8 mouse cellular contexts compared by ENCODE assay signal in the genomic region with DNA sequence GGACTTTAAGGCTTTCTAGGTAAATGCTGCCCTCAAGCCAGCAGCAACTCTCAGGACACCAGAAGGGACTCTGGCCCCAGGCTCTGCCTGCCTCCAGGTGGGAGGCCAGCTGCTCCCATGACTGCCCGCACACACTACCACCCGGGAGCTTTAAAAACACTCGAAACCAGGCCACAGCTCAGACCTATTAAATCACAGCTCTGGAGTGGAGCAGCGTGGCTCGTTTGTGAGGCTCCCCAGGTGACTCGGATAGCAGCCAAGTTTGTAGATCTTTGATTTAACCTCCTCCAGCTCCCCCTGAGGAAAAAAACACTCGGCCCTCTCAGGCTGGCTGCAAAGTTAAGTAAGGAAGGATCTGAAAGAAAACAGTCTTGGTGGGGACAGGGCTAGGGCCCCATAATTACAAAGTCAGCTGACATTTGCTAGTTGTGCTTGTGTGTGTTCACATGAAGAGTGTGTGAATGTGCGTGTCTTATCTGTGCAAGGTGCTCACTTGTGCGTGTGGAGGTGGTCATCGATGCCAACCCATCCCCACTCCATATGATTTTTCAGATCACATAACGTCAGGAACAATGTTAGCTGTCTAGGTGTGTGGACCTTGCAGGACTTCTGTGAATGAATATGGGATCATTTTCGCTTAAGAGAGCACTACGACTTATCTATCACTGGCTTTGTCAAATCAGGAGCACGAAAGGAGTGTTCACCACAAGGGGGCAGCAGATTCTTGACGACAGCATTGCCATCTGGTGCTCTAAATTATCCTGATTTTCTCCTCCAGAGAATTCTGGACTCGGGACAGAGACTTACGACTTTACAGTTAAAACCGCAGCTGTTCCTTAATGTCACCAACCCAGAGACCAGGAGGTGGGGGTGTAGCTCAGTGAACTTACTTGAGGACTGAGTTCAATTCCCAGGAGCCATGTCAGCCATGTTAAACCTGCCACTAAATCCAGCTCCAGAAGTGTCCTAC. TPM values are rescaled to one million over a fixed set of nuclear protein-coding genes. Genes with fewer than 3 reads are reported as not detected.
DNase-seq lines count a peak whose midpoint lies in the region; ATAC-seq and TF ChIP-seq lines count a peak whose summit lies in the region.

No protein-coding gene starts in this region.

- TF ChIP-seq POLR2A in cortical plate, adult 2 months (IDR thresholded peaks at IDR 0.05; ENCODE audit: extremely low read depth, insufficient read depth, low read length) = no peak

- H3K4me3 ChIP-seq in cortical plate, adult 2 months (ENCODE audit: insufficient read depth, low read length) = no peak overlapping the region

- peak; percentile 80 for TF ChIP-seq CTCF in cortical plate, adult 2 months (IDR thresholded peaks at IDR 0.05; ENCODE audit: extremely low read depth, insufficient read depth, low read length)

- H3K27ac ChIP-seq in cortical plate, adult 2 months (ENCODE audit: insufficient read depth, low read length) = no peak overlapping the region

- peak; percentile 31 to 55 for DNase-seq in CD8-positive naive resting alpha-beta T cell, adult 2 months (ENCODE audit: low read depth in 2 of 2, low spot score in 2 of 2)
- DNase-seq in adipocyte (ENCODE audit: low spot score) = peak; percentile 88
- peak; percentile 68 to 84 for DNase-seq in gastrocnemius, postnatal 4 days (ENCODE audit: low spot score in 2 of 2)
- DNase-seq in kidney, postnatal 4 days = peak; percentile 90 to 91
- peak; percentile 62 to 77 for DNase-seq in lung, adult 18-20 months
- peak; percentile 92 to 93 for DNase-seq in right cerebral cortex, adult 2 months (ENCODE audit: low spot score in 2 of 2)

- no peaks in the 10 kb centered on the region for H3K4me1 ChIP-seq in cortical plate, adult 2 months (ENCODE audit: control insufficient read depth, insufficient read depth, low read length)

- ATAC-seq in inflammation-experienced regulatory T-cells, adult 6 months = no peak

RNA-seq across cellular contexts. Expression of gene Gpd1l, which starts 20.8 kb away (rescaled TPM):
- 72.9 and 76.0 TPM in 2 replicates for polyA plus RNA-seq in cortical plate, adult 2 months (2012; rRNA removed)
- total RNA-seq in gastrocnemius, postnatal 4 days (2021) = 10 to 100 TPM; 26.6 to 27.0 TPM
- polyA plus RNA-seq in inflammation-experienced regulatory T-cells, adult 6 months (2017; shearing (Covaris generic)) = 10 to 100 TPM; 13.0 to 20.4 (median 17.3) TPM
